Mouse (Mus musculus) MN1 (cell line): Measurements from ENCODE around the gene Lhx6.

Experiments
- DNase-seq: peaks from one replicate; pipeline ENCODE4 v3.0.0-alpha.2; 2016; ENCODE audit warnings: low spot score

Lhx6 gene

GRCm38 (mm10) chr2:36093301-36093700 lies 11.9 kb downstream of the Lhx6 start:
- DNase-seq: no peak

GRCm38 (mm10) chr2:36092748-36093147 lies 12.5 kb downstream of the Lhx6 start:
- no peak for DNase-seq

GRCm38 (mm10) chr2:36090853-36091741 lies 14.1 kb downstream of the Lhx6 start:
- peak; percentile 87 for DNase-seq

GRCm38 (mm10) chr2:36089190-36089589 lies 16.0 kb downstream of the Lhx6 start:
- DNase-seq: no peak

GRCm38 (mm10) chr2:36085041-36085440 lies 20.2 kb downstream of the Lhx6 start:
- DNase-seq: no peak

GRCm38 (mm10) chr2:36082802-36083580 lies 22.2 kb downstream of the Lhx6 start:
- DNase-seq: no peak

GRCm38 (mm10) chr2:36081446-36081845 lies 23.8 kb downstream of the Lhx6 start:
- DNase-seq: no peak

GRCm38 (mm10) chr2:36077160-36077761 lies 27.9 kb downstream of the Lhx6 start:
- no peak for DNase-seq

- DNase-seq: no peak
Observed at GRCm38 (mm10) chr2:36075210-36075609, 30.0 kb downstream of the Lhx6 start.

- DNase-seq: no peak
Observed at GRCm38 (mm10) chr2:36073781-36074180, 31.4 kb downstream of the Lhx6 start.

- no peak for DNase-seq
Observed at GRCm38 (mm10) chr2:36071660-36072305, 33.4 kb downstream of the Lhx6 start.

GRCm38 (mm10) chr2:36067132-36067531 lies 38.1 kb downstream of the Lhx6 start:
- DNase-seq: no peak

GRCm38 (mm10) chr2:36061409-36061808 lies 43.8 kb downstream of the Lhx6 start:
- DNase-seq: no peak

GRCm38 (mm10) chr2:36056248-36056647 lies 49.0 kb downstream of the Lhx6 start:
- no peak for DNase-seq

- no peak for DNase-seq
Observed at GRCm38 (mm10) chr2:36053249-36053648, 52.0 kb downstream of the Lhx6 start.

GRCm38 (mm10) chr2:36049567-36049954 lies 55.6 kb downstream of the Lhx6 start:
- no peak for DNase-seq

- peak; percentile 97 for DNase-seq
Observed at GRCm38 (mm10) chr2:36048748-36049566, 56.3 kb downstream of the Lhx6 start, which contains the start of the genes Ndufa8 and Morn5. TSS of gene Ndufa8 (minus strand) at chr2:36049406. TSS of gene Morn5 (plus strand) at chr2:36049458.

- DNase-seq: peak; percentile 15
Observed at GRCm38 (mm10) chr2:36048164-36048563, 57.0 kb downstream of the Lhx6 start.

- DNase-seq: no peak
Observed at GRCm38 (mm10) chr2:36040872-36041271, 64.3 kb downstream of the Lhx6 start.

- DNase-seq: no peak
Observed at GRCm38 (mm10) chr2:36039297-36039985, 65.8 kb downstream of the Lhx6 start.
